8 mouse cellular contexts compared by ENCODE assay signal in the genomic region with DNA sequence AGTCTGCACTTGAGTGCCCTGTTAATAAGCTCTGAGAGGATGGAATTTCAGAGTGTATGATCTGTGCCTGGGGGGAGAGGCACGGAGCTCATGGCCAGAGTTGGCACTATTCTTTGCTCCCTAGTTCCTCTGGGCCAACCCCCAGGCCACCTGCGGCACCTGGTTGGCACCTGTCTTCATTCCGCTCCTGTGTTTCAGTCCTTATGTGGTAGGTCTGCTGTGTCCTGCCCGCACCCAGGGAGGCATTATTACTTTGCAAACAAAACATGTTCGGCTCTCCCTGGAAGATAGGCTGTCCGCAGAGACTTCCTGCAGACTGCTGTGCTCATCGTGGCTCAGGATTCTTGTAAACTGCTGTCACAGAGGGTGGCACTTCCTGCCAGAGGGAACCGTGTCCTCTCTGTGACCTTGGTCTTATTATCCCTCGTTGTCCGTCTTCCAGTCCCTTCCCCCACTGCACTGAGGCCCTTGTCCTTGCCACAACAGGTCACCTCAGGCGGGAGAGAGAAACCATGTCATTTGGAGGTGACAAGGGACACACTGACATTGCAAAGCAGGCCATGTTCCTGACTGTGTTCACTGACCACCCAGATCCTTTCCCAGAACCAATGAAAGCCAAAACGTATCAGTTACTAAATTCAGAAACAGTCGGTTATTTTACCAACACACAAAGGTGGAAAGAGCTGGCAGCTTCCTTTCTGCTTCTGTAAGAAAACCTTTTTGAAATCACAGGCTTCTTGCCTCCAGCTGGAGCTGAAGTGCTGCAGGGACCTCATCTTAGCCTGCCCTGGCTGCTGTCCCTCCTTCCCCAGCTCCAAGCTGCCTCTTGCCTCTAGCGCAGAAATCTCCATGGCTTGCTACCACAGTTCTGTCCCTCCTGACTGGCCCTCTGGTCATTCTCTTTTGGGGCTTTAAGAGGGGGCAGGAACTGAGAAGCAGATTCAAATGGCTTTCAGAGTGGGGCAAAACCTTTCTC.
A peak's percentile ranks its signal among the peaks of the same experiment; 100 is the strongest.
DNase-seq lines count a peak whose midpoint lies in the region; ATAC-seq and TF ChIP-seq lines count a peak whose summit lies in the region.

No protein-coding gene starts in this region.

- 17% methylated on average over 14 of the region's 14 CpGs for WGBS in lung, adult 2 months

- H3K4me3 ChIP-seq in lung, adult 2 months (replicated peaks; ENCODE audit: extremely low read depth, low read depth, low read length): no peak overlapping the region

- peak; percentile 20 to 34 for DNase-seq in layer of hippocampus, postnatal 10 days (ENCODE audit: low spot score in 2 of 2)
- DNase-seq in layer of hippocampus, adult 8-10 months (ENCODE audit: low spot score in 2 of 2): no peak
- DNase-seq in embryo, embryonic 11 days: peak; percentile 71
- DNase-seq in induced T-regulatory cell, adult 2 months (ENCODE audit: low read depth): peak; percentile 32
- DNase-seq in lung, adult 2 months: peak; percentile 27
- DNase-seq in retina, embryonic 14.5 days (ENCODE audit: low spot score): peak; percentile 65

- TF ChIP-seq CTCF in lung, adult 2 months (IDR thresholded peaks at IDR 0.05; ENCODE audit: insufficient read depth, low read length): no peak

- peaks cover 11% of the 10 kb centered on the region for H3K4me1 ChIP-seq in lung, adult 2 months (ENCODE audit: control insufficient read depth, insufficient read depth, low read length)

- no peak for ATAC-seq in erythroblast, adult 5-6 weeks (replicated peaks; ENCODE audit: low FRiP score, poor library complexity, severe bottlenecking)
- no peak for ATAC-seq in monocyte, adult 5-6 weeks (replicated peaks; ENCODE audit: insufficient number of reproducible peaks, low FRiP score, low TSS enrichment, poor library complexity, severe bottlenecking)

- no peak for TF ChIP-seq POLR2A in lung, adult 2 months (IDR thresholded peaks at IDR 0.05; ENCODE audit: borderline replicate concordance, extremely low read depth, low read depth, low read length)

Comparison
In these comparisons a context has a peak if more than half of its experiments do, and no peak if none do; other contexts are left out.
1. DNase-seq: peak in layer of hippocampus, postnatal 10 days (2 of 2), embryo, embryonic 11 days (single experiment), induced T-regulatory cell, adult 2 months (single experiment), lung, adult 2 months (single experiment) and retina, embryonic 14.5 days (single experiment); none in layer of hippocampus, adult 8-10 months (0 of 2).